Mouse (Mus musculus) intestine, embryonic 16.5 days (tissue): Measurements from ENCODE around the gene Fgf11. TPM values are rescaled to one million over a fixed set of nuclear protein-coding genes. Genes with fewer than 3 reads are reported as not detected.

Experiments used
- ATAC-seq: fragments of 200-750 bp; cut with Nextera tagmentation; 2 replicates; pipeline ENCODE4 v1.8.0; 2017; ENCODE audit warnings: moderate TSS enrichment, moderate library complexity
- H3K27ac ChIP-seq: fragments of 300-500 bp; sonication (generic); 2 replicates; pipeline ENCODE4 v1.5.1; 2014; ENCODE audit warnings: mild to moderate bottlenecking, low read length
- H3K27me3 ChIP-seq: fragments of 300-500 bp; sonication (generic); replicated peaks from 2 replicates; pipeline ENCODE4 v1.6.1; 2014; ENCODE audit warnings: low read length, control low read depth, mixed read lengths; ENCODE audit not compliant: control insufficient read depth, insufficient read depth
- H3K36me3 ChIP-seq: fragments of 300-500 bp; sonication (generic); 2 replicates; pipeline ENCODE4 v1.6.1; 2014; ENCODE audit warnings: low read length, control low read depth; ENCODE audit not compliant: control insufficient read depth, insufficient read depth
- H3K4me1 ChIP-seq: fragments of 300-500 bp; sonication (generic); 2 replicates; pipeline ENCODE4 v1.6.1; 2014; ENCODE audit warnings: low read length, control low read depth, mixed read lengths; ENCODE audit not compliant: control insufficient read depth, insufficient read depth
- H3K4me2 ChIP-seq: fragments of 300-500 bp; sonication (generic); 2 replicates; pipeline ENCODE4 v1.6.1; 2014; ENCODE audit warnings: low read depth, low read length, control low read depth
- H3K4me3 ChIP-seq: fragments of 300-500 bp; sonication (generic); 2 replicates; pipeline ENCODE4 v1.5.1; 2014; ENCODE audit warnings: mild to moderate bottlenecking, low read length
- H3K9ac ChIP-seq: fragments of 300-500 bp; sonication (generic); 2 replicates; pipeline ENCODE4 v1.6.1; 2014; ENCODE audit warnings: low read depth, low read length
- H3K9me3 ChIP-seq: fragments of 300-500 bp; sonication (generic); 2 replicates; pipeline ENCODE4 v1.6.1; 2016; ENCODE audit warnings: low read length, control low read depth; ENCODE audit not compliant: control insufficient read depth
- WGBS: fragments of 180-500 bp; shearing (Covaris S2); extraction: QIAGEN DNeasy Blood & Tissue Kit; methylation state at CpG from one replicate; pipeline ENCODE4 v1.1.7; 2014; 5-methylcytosine and 5-hydroxymethylcytosine counted together
- polyA plus RNA-seq: library from polyadenylated mRNA; unstranded; fragments of >200 nt; fragmentation: Nextera tagmentation; extraction: Ambion mirVana; gene quantifications from 2 replicates; pipeline ENCODE4 v1.2.1, GENCODE M21; 2015

Gene Fgf11
- polyA plus RNA-seq, 1 experiment from 2014 or later, result 1.3 TPM

- ATAC-seq, result peak; percentile 39
- Histone ChIP-seq H3K9ac (peak within 1 kb of the TSS; percentile 82), H3K4me1 (peaks cover 40% of the 10 kb centered on the region), H3K4me2 (peak within 1 kb of the TSS; percentile 98), H3K4me3 (peak within 1 kb of the TSS; percentile 64), H3K27ac (peak within 1 kb of the TSS; percentile 89), H3K36me3 (no peaks in the 10 kb centered on the region), H3K27me3 (0 out of 2 replicates have a peak, but pooled peaks cover 5% of the 10 kb centered on the region), H3K9me3 (no peaks in the 10 kb centered on the region)
- 9% methylated on average over 29 of the region's 29 CpGs for WGBS
Observed at GRCm38 (mm10) chr11:69804972-69805909, 3.6 kb upstream of the Fgf11 start, which contains the start of gene Tmem102. Gene Tmem102, minus strand, starts transcription at chr11:69805624.

- Histone ChIP-seq H3K4me1 (peaks cover 47% of the 10 kb centered on the region), H3K27me3 (0 out of 2 replicates have a peak, but pooled peaks cover 5% of the 10 kb centered on the region), H3K27ac (peak overlapping the region; percentile 89), H3K9ac (peak overlapping the region; percentile 82), H3K4me2 (peak overlapping the region; percentile 98), H3K9me3 (no peaks in the 10 kb centered on the region), H3K36me3 (no peaks in the 10 kb centered on the region), H3K4me3 (peak overlapping the region; percentile 64)
- 12% methylated on average over 12 of the region's 12 CpGs for WGBS
- no peak for ATAC-seq
Observed at GRCm38 (mm10) chr11:69804652-69804940, 2.9 kb upstream of the Fgf11 start.

GRCm38 (mm10) chr11:69803786-69804651 is 2.4 kb upstream of the Fgf11 start:
- peak; percentile 84 for ATAC-seq
- Histone ChIP-seq H3K36me3 (no peaks in the 10 kb centered on the region), H3K27me3 (0 out of 2 replicates have a peak, but pooled peaks cover 5% of the 10 kb centered on the region), H3K9ac (peak overlapping the region; percentile 82), H3K4me2 (peak overlapping the region; percentile 98), H3K4me1 (peaks cover 52% of the 10 kb centered on the region), H3K27ac (peak overlapping the region; percentile 89), H3K4me3 (peak overlapping the region; percentile 64), H3K9me3 (no peaks in the 10 kb centered on the region)
- WGBS, result 2% methylated on average over 57 of the region's 60 CpGs

- peaks cover 54% of the 10 kb centered on the region for H3K4me1 ChIP-seq
- peak overlapping the region; percentile 89 for H3K27ac ChIP-seq
- peak overlapping the region; percentile 98 for H3K4me2 ChIP-seq
- 2% methylated on average over 12 of the region's 12 CpGs for WGBS
- H3K27me3 ChIP-seq, result 0 out of 2 replicates have a peak, but pooled peaks cover 5% of the 10 kb centered on the region
- H3K4me3 ChIP-seq, result peak overlapping the region; percentile 64
- H3K9me3 ChIP-seq, result no peaks in the 10 kb centered on the region
- H3K36me3 ChIP-seq, result no peaks in the 10 kb centered on the region
- peak; percentile 54 for ATAC-seq
- H3K9ac ChIP-seq, result peak overlapping the region; percentile 82
Observed at GRCm38 (mm10) chr11:69803328-69803727, 1.7 kb upstream of the Fgf11 start.

GRCm38 (mm10) chr11:69802648-69803105 is 1.0 kb upstream of the Fgf11 start:
- Histone ChIP-seq H3K27ac (peak overlapping the region; percentile 89), H3K27me3 (0 out of 2 replicates have a peak, but pooled peaks cover 5% of the 10 kb centered on the region), H3K4me1 (peaks cover 54% of the 10 kb centered on the region), H3K9ac (peak overlapping the region; percentile 82), H3K9me3 (no peaks in the 10 kb centered on the region), H3K4me2 (peak overlapping the region; percentile 98), H3K36me3 (no peaks in the 10 kb centered on the region), H3K4me3 (peak overlapping the region; percentile 64)
- WGBS, result under 1% methylated on average over 32 of the region's 33 CpGs
- ATAC-seq, result peak; percentile 57

DNA sequence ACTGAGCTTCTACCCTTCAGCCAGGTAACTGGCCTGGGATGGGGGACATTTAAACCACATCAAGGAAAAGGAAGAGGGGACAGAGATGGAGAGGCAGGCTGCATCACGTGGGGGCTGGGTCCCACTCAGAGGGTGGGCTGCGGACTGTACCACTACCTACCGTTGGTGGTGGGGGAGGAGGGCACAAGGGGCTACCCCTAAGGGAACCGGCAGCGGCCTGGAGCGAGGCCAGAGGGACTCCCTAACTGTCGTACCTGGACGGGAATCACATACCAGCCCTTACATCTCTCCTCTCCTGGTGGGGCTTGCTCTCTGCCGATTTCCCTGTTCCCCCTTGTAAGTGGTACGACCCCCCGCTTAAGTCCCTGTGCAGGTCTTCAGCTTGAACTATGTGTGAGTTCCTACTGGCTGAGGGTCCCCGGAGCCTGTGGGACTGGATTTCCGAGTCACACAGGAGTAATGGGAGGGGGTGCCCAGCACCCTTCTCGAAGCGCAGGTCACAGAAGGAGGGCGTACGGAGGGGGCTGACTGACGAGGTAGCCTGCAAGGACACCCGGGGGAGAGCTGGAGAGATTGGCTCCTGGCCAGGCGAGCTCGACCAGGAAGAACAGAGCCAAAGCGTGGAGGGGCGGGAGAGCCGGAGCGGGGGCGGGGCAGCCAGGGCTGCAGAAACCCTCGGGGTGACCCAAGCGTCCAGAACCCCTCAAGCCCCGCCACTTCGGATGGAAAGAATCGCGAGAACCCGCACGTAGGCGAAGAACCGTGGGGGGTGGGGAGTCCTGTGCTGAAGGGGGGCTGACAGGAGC is 1.1 kb downstream of the Fgf11 start:
- H3K4me2 ChIP-seq, result peak overlapping the region; percentile 98
- peak; percentile 6; the same call in 1 of the 2 replicates for ATAC-seq
- H3K9me3 ChIP-seq, result no peaks in the 10 kb centered on the region
- peak overlapping the region; percentile 63 for H3K27ac ChIP-seq
- WGBS, result 2% methylated on average over 36 of the region's 36 CpGs
- peak overlapping the region; percentile 64 for H3K4me3 ChIP-seq
- no peaks in the 10 kb centered on the region for H3K36me3 ChIP-seq
- H3K27me3 ChIP-seq, result 0 out of 2 replicates have a peak, but pooled peaks cover 5% of the 10 kb centered on the region
- H3K4me1 ChIP-seq, result peaks cover 54% of the 10 kb centered on the region
- H3K9ac ChIP-seq, result peak overlapping the region; percentile 73

DNA sequence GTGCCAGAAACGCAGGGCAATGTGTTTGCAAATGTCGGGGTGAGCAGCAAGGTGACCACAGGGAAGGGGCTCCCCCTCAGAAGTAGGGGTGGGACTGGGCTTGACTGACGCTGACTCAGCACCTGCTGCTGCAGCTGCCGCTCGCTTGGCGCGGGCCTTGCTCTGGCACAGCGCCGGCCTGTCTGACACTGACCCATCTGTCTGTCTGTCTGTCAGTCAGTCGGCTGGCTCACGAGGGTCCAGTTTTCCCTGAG is 1.6 kb downstream of the Fgf11 start:
- Histone ChIP-seq H3K9me3 (no peaks in the 10 kb centered on the region), H3K4me2 (peak overlapping the region; percentile 98), H3K36me3 (no peaks in the 10 kb centered on the region), H3K9ac (peak overlapping the region; percentile 73; the same call in 1 of the 2 replicates), H3K4me1 (peaks cover 54% of the 10 kb centered on the region), H3K27me3 (0 out of 2 replicates have a peak, but pooled peaks cover 5% of the 10 kb centered on the region), H3K4me3 (peak overlapping the region; percentile 64; the same call in 1 of the 2 replicates), H3K27ac (no peak overlapping the region)
- WGBS, result 5% methylated on average over 11 of the region's 11 CpGs
- no peak for ATAC-seq

DNA sequence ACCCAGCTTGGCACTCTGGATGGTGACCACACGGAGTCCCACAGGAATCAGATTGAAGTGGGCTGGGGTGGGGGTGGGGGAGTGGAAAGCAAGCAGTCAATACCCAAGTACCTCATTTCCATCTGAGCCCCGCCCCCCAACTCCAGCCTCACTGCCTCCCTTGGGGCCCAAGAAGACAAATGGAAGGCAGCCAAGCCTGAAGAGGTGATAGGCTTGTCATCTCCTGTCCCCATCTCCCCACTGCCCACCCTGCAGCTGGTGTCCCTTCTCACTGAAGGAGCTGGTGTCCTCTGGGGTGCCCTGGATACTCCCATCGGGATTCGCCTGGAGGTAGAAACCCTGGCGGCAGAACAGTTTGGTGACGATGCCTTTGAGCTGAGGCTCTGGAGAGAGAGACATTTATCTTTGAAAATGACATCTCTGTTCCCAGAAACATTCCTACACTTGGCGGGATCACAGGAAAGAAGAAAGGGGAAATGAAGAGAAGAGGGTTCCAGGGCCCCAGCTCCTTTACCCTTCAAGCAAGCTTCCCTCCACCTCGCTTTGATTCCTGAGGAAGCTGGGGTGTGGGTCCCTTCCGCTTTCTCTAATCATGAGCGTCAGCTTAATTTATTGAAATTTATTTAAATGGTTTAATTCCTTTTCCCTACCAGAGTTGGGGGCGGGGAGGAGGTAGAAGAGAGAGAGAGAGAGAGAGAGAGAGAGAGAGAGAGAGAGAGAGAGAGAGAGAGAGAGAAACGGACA is 2.1 kb downstream of the Fgf11 start:
- Histone ChIP-seq H3K4me2 (peak overlapping the region; percentile 98), H3K4me1 (peaks cover 53% of the 10 kb centered on the region), H3K9ac (0 out of 2 replicates have a peak overlapping the region, but pooled peaks have one; percentile 73), H3K4me3 (no peak overlapping the region), H3K36me3 (no peaks in the 10 kb centered on the region), H3K9me3 (no peaks in the 10 kb centered on the region), H3K27me3 (0 out of 2 replicates have a peak, but pooled peaks cover 5% of the 10 kb centered on the region), H3K27ac (no peak overlapping the region)
- no peak for ATAC-seq
- WGBS, result 43% methylated on average over 12 of the region's 12 CpGs
